Mouse (Mus musculus): ENCODE measurements at regions not wholly inside any gene's neighbourhood (a gene's known extent, or its start where the extent isn't known, plus 50 kb on each side); places are given as distances from the start of the nearest gene placed in this dataset.

DNA sequence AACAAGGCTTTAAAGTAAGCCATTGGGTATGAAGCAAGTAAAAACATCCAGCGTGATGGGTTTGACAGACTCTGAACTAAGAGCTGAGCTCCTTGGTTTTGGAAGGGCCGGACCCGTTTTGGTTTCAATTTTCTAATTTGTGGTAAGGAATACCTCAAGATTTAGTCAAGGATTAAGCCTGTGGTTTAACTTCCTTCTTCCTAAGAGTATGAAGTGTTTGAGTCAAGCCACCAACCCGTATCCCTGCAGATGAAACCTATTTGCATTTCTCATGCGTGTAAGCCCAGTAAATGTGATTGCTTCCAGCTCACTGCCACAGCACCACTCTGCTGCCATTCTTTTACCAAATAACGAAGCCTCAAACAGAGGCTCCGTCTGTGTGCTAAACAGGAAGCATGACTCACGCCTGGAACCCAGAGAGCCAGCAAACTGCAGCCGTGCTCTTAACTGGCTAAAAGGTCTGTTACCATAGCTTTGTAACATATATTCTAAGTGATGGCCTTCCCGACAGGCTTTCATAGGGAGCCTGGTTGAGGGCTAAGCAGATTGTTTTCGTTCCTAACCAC, 149.7 kb downstream of the Etv1 start:
- no peaks in the 10 kb centered on the region for H3K9me3 ChIP-seq (replicated peaks)
- 0 out of 2 replicates have a peak, but pooled peaks have one; percentile 50 for ATAC-seq (ENCODE audit: low FRiP score)

DNA sequence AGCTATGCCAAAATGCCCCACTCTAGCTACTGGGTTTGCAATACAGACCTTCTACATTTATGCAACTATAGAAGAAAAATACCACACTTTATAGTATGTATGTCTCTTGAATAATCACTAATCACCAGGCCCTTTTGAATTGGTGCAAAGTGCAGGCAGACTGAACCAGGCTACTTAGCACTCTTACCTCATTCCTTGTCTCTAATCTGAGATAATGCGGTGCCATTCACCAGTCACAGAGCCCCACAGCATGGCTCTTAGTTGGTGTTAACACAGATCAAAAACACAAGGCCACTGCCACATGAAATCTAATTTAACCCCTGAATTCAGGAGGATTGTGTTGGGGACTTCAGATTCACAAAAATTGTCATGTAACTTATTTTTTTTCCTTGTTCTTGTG, 150.5 kb downstream of the Etv1 start:
- H3K27me3 ChIP-seq (replicated peaks), result no peaks in the 10 kb centered on the region
- ATAC-seq (ENCODE audit: low FRiP score), result no peak
- no peak overlapping the region for H3K4me3 ChIP-seq (replicated peaks)
- no peak overlapping the region for H3K27ac ChIP-seq (replicated peaks)
- peaks cover 4% of the 10 kb centered on the region; the same call in 1 of the 2 replicates for H3K4me1 ChIP-seq
- 78% methylated on average over 1 of the region's 1 CpGs for WGBS
- no peak overlapping the region for H3K9ac ChIP-seq (replicated peaks)
- no peaks in the 10 kb centered on the region for H3K36me3 ChIP-seq
- H3K4me2 ChIP-seq, result no peak overlapping the region
- H3K9me3 ChIP-seq (replicated peaks), result no peaks in the 10 kb centered on the region

More for the DNA sequence above, 149.7 kb downstream of the Etv1 start:
- Histone ChIP-seq H3K27me3 (replicated peaks) (no peaks in the 10 kb centered on the region), H3K27ac (replicated peaks) (no peak overlapping the region), H3K4me2 (no peak overlapping the region; the same call in 1 of the 2 replicates), H3K9ac (replicated peaks) (no peak overlapping the region), H3K4me1 (peaks cover 4% of the 10 kb centered on the region; the same call in 1 of the 2 replicates), H3K4me3 (replicated peaks) (no peak overlapping the region), H3K36me3 (no peaks in the 10 kb centered on the region)
- WGBS, result 42% methylated on average over 11 of the region's 11 CpGs

DNA sequence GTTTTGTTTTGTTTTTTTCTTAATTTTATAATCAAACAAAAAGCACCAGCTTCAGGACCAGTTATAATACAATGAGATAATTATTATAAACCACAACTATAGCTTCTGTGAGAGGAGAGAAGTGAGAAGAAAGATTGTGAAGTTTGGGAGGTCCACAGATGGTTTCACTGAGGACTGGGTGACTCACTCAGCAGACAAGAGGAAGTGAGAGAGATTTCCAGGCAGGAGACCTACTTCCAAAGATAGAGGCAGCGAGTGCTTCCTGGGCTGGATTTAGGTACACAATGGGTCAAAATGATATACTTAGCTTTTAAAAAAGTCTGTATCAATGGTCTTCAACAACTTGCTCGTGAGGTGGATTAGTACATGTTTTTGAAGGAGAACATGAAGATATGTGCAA, 152.6 kb downstream of the Etv1 start:
- no peaks in the 10 kb centered on the region for H3K27me3 ChIP-seq (replicated peaks)
- no peak overlapping the region for H3K9ac ChIP-seq (replicated peaks)
- H3K4me2 ChIP-seq, result no peak overlapping the region
- peaks cover 4% of the 10 kb centered on the region; the same call in 1 of the 2 replicates for H3K4me1 ChIP-seq
- H3K9me3 ChIP-seq (replicated peaks), result no peaks in the 10 kb centered on the region
- no peaks in the 10 kb centered on the region for H3K36me3 ChIP-seq
- 83% methylated on average over 2 of the region's 2 CpGs for WGBS
- H3K4me3 ChIP-seq (replicated peaks), result no peak overlapping the region
- ATAC-seq (ENCODE audit: low FRiP score), result no peak
- H3K27ac ChIP-seq (replicated peaks), result no peak overlapping the region

DNA sequence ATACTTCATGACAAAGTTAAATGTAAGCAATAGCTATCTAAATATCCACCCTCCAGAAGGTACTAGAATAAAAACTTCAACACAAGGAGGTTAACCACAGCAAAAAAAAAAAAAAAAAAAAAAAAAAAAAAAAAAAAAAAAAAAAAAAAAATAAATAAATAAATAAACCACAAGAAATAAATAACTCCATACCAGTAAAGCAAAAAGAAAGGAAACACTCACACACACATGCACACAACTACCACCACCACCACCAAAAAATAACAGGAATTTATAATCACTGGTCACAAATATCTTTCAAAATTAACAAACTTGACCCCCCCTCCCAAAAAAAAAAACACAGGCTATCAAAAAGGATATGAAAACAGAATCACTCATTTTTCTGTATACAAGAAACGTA, 180.4 kb downstream of the Etv1 start:
- Histone ChIP-seq H3K9ac (replicated peaks) (no peak overlapping the region), H3K36me3 (no peaks in the 10 kb centered on the region), H3K27ac (replicated peaks) (no peak overlapping the region), H3K9me3 (replicated peaks) (no peaks in the 10 kb centered on the region), H3K27me3 (replicated peaks) (no peaks in the 10 kb centered on the region), H3K4me3 (replicated peaks) (no peak overlapping the region), H3K4me1 (no peaks in the 10 kb centered on the region), H3K4me2 (no peak overlapping the region)
- ATAC-seq (ENCODE audit: low FRiP score), result no peak
- WGBS, result 60% methylated on average over 1 of the region's 1 CpGs

DNA sequence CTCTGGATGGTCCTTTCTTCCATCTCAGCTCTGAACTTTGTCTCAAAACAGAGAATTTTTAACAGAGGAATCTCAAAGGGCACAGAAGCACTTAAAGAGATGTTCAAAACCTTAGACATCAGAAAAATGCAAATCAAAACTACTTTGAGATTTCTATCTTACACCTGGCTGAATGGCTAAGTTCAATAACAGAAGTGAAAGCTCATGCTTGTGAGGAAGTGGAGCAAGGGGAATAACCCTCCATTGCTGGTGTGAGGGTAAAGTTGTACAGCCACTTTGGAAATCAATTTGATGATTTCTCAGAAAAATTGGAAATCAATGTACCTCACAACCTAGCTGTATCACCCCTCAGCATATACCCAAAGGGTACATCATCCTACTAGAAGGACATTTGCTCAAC, 183.1 kb downstream of the Etv1 start:
- Histone ChIP-seq H3K9me3 (replicated peaks) (no peaks in the 10 kb centered on the region), H3K27me3 (replicated peaks) (no peaks in the 10 kb centered on the region), H3K4me2 (no peak overlapping the region), H3K4me3 (replicated peaks) (no peak overlapping the region), H3K36me3 (no peaks in the 10 kb centered on the region), H3K4me1 (no peaks in the 10 kb centered on the region), H3K9ac (replicated peaks) (no peak overlapping the region), H3K27ac (replicated peaks) (no peak overlapping the region)
- ATAC-seq (ENCODE audit: low FRiP score), result no peak

DNA sequence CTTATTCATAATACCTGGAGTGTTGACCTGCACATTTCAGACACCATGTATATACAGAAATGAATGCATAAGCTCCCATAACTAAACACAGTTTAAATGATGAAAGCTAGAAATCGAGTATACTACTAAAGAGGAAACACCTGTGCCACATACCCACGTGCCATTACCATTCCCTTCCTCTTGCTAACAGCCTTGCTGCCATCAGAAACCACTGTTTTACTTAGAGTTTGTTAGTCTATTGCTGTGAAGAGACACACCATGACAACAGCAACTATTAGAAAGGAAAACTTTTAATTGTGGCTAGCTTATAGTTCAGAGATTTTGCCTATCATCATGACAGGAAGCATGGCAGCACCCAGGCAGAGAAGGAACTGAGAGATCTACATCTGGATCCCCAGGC, 191.2 kb downstream of the Etv1 start:
- Histone ChIP-seq H3K27ac (replicated peaks) (no peak overlapping the region), H3K4me2 (no peak overlapping the region), H3K27me3 (replicated peaks) (no peaks in the 10 kb centered on the region), H3K36me3 (no peaks in the 10 kb centered on the region), H3K9me3 (replicated peaks) (no peaks in the 10 kb centered on the region), H3K4me3 (replicated peaks) (no peak overlapping the region), H3K9ac (replicated peaks) (no peak overlapping the region), H3K4me1 (no peaks in the 10 kb centered on the region)
- no peak for ATAC-seq (ENCODE audit: low FRiP score)
- 76% methylated on average over 2 of the region's 2 CpGs for WGBS

DNA sequence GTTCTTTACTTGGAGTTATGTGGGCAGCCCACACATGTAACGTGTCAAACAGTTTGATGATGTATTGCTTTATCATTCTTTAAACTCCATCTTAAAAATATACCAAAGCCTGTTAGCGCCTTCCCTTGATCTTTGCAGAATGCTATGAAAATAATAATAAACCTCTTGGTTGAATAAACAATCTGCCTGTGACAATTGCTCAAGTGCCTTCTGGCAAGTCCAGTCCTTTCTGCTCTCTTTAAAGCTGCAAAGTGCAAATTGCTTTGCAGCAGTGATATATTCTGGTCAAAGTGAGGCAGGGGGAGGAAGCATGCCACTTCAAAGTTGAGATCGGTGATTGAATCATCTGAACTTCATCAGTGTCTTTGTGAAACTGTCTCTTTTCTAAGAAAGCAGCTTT, 193.0 kb downstream of the Etv1 start:
- Histone ChIP-seq H3K36me3 (no peaks in the 10 kb centered on the region), H3K9me3 (replicated peaks) (no peaks in the 10 kb centered on the region), H3K4me1 (no peaks in the 10 kb centered on the region), H3K27me3 (replicated peaks) (no peaks in the 10 kb centered on the region), H3K27ac (replicated peaks) (no peak overlapping the region), H3K9ac (replicated peaks) (no peak overlapping the region), H3K4me2 (no peak overlapping the region), H3K4me3 (replicated peaks) (no peak overlapping the region)
- 89% methylated on average over 3 of the region's 3 CpGs for WGBS
- ATAC-seq (ENCODE audit: low FRiP score), result no peak

DNA sequence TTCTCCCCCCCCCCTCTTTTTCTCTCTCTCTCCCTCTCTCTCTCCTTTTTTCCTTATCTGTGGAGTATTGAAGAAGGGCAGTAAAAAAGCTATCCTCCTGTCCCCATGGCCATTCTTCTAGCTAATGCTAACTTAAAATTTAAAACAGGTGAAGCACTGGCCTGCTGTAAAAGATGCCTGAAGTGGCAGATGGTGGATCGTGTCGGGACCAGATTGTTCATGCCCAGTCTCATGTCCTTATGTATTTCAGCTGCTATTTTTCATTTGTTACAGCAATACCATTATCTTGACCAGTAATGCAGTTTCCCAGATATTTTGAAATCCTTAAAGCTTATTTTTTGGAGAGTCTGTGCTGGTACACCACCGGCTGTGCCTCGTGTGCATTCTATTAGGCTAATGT, 196.3 kb downstream of the Etv1 start:
- Histone ChIP-seq H3K27ac (replicated peaks) (no peak overlapping the region), H3K4me2 (no peak overlapping the region), H3K27me3 (replicated peaks) (no peaks in the 10 kb centered on the region), H3K9me3 (replicated peaks) (no peaks in the 10 kb centered on the region), H3K36me3 (no peaks in the 10 kb centered on the region), H3K9ac (replicated peaks) (no peak overlapping the region), H3K4me3 (replicated peaks) (no peak overlapping the region), H3K4me1 (no peaks in the 10 kb centered on the region)
- ATAC-seq (ENCODE audit: low FRiP score), result no peak
- 84% methylated on average over 4 of the region's 4 CpGs for WGBS

DNA sequence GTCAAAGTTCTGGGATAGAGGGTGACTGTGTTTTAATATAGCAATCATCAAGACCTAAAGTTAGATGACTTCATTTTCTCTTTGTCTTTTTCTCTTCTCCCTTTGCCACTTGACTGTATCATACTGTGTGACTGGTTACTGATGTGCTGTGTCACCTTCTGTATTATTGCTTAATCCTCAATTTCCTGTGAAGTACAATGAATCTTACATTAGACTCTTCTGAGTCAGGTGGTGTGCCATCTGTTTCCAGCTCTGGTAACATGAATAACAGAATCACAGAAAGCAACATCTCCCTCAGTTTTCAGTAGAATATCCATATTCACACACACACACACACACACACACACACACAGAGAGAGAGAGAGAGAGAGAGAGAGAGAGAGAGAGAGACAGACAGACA, 203.2 kb downstream of the Etv1 start:
- no peaks in the 10 kb centered on the region for H3K27me3 ChIP-seq (replicated peaks)
- no peak overlapping the region for H3K9ac ChIP-seq (replicated peaks)
- no peaks in the 10 kb centered on the region for H3K9me3 ChIP-seq (replicated peaks)
- H3K4me2 ChIP-seq, result no peak overlapping the region
- H3K4me3 ChIP-seq (replicated peaks), result no peak overlapping the region
- H3K27ac ChIP-seq (replicated peaks), result no peak overlapping the region
- H3K4me1 ChIP-seq, result no peaks in the 10 kb centered on the region
- ATAC-seq (ENCODE audit: low FRiP score), result no peak
- no peaks in the 10 kb centered on the region for H3K36me3 ChIP-seq

DNA sequence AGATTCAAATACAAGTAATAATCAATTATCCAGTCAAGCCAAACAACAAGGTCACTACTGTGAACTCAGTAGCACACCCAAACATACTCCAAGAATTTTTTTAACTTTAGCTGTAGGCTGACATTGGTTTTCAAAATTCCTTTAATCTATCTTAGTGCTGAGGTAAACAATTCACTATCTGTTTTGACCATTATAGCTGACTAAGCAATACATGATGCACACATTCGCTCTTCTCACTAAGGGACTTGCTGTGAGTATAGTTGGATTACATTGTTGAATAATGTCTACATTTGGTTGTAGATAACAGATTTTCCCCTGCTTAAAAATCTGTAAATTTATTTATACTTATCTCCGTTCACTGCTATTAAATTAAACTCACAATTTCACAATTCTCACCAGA, 206.7 kb downstream of the Etv1 start:
- Histone ChIP-seq H3K9me3 (replicated peaks) (no peaks in the 10 kb centered on the region), H3K27ac (replicated peaks) (no peak overlapping the region), H3K36me3 (no peaks in the 10 kb centered on the region), H3K4me1 (no peaks in the 10 kb centered on the region), H3K27me3 (replicated peaks) (no peaks in the 10 kb centered on the region), H3K9ac (replicated peaks) (no peak overlapping the region), H3K4me2 (no peak overlapping the region), H3K4me3 (replicated peaks) (no peak overlapping the region)
- no peak for ATAC-seq (ENCODE audit: low FRiP score)
- WGBS, result 94% methylated on average over 2 of the region's 2 CpGs

DNA sequence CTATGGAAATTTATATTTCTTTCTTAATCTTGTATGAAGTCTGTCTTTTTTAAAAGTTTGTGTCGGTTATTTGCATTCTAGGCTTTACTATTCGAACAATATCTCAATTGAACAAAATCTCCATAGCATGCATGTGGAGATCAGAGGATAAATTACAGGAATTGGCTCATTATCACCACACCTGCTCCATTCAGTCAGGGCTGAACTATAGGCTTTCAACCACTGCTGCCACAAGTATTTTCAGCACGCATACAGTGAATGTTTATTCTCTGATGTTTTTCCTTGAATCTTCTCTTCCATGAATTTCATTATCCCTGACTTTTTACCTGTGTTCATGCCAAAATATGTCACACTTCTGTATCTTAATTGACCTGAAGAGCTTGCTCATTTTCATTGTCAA, 207.2 kb downstream of the Etv1 start:
- no peak for ATAC-seq (ENCODE audit: low FRiP score)
- Histone ChIP-seq H3K36me3 (no peaks in the 10 kb centered on the region), H3K27ac (replicated peaks) (no peak overlapping the region), H3K4me1 (no peaks in the 10 kb centered on the region), H3K4me3 (replicated peaks) (no peak overlapping the region), H3K4me2 (no peak overlapping the region), H3K27me3 (replicated peaks) (no peaks in the 10 kb centered on the region), H3K9ac (replicated peaks) (no peak overlapping the region), H3K9me3 (replicated peaks) (no peaks in the 10 kb centered on the region)
- 81% methylated on average over 3 of the region's 3 CpGs for WGBS

DNA sequence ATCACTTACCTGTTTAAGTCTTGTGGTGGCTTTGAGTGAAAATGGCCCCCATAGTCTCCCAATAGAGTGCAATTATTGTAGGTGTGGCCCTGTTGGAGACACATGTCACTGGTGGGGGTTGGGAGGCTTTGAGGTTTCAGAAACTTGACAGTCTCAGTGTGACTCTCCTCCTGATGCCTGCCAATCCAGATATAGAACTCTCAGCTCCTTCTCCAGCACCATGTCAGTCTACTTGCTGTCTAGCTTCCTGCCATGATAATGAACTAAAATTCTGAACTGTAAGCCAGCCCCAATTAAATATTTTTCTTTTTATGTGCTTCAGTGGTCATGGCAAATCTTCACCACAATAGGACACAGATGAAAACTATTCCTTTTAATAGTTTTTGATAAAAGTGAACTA, 208.1 kb downstream of the Etv1 start:
- no peaks in the 10 kb centered on the region for H3K9me3 ChIP-seq (replicated peaks)
- ATAC-seq (ENCODE audit: low FRiP score), result no peak
- no peaks in the 10 kb centered on the region for H3K36me3 ChIP-seq
- H3K9ac ChIP-seq (replicated peaks), result no peak overlapping the region
- no peak overlapping the region for H3K4me3 ChIP-seq (replicated peaks)
- no peaks in the 10 kb centered on the region for H3K4me1 ChIP-seq
- no peak overlapping the region for H3K27ac ChIP-seq (replicated peaks)
- no peaks in the 10 kb centered on the region for H3K27me3 ChIP-seq (replicated peaks)
- no peak overlapping the region for H3K4me2 ChIP-seq

DNA sequence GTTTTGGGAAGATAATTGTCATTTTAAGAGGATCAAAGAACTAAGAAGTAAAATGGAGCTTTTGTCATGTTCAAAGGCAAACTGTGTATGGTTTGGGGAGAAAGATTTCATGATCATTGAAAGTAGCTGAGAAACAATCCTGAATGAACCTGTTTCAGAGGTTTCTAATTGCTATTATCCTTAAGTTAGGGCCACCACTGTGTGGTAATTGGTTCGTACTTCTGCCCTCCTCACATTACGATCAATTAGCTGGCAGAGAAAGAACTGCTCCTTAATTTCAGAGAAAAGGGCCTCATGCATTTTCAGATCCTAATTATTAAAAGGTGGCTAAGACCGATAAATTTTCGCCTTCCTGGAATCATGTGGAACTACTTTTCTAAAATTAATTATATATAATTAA, 208.6 kb downstream of the Etv1 start:
- Histone ChIP-seq H3K9ac (replicated peaks) (no peak overlapping the region), H3K27ac (replicated peaks) (no peak overlapping the region), H3K4me3 (replicated peaks) (no peak overlapping the region), H3K9me3 (replicated peaks) (no peaks in the 10 kb centered on the region), H3K36me3 (no peaks in the 10 kb centered on the region), H3K4me2 (no peak overlapping the region), H3K27me3 (replicated peaks) (no peaks in the 10 kb centered on the region), H3K4me1 (no peaks in the 10 kb centered on the region)
- ATAC-seq (ENCODE audit: low FRiP score), result no peak
- WGBS, result 74% methylated on average over 4 of the region's 4 CpGs

Measured in neural tube, embryonic 15.5 days (tissue).